Mouse (Mus musculus): ENCODE results near the gene Npas1. TPM values are rescaled to one million over a fixed set of nuclear protein-coding genes. Genes with fewer than 3 reads are reported as not detected.

The Npas1 gene
- total RNA-seq, 1 experiment = 0.22 TPM

GRCm38 (mm10) chr7:16415426-16415825 lies 62.1 kb downstream of the Npas1 start:
- no peak overlapping the region for H3K27ac ChIP-seq (ENCODE audit: insufficient read depth, low read depth, low read length, poor library complexity, severe bottlenecking)
- DNase-seq (ENCODE audit: low read depth, low spot score) = peak; percentile 13

GRCm38 (mm10) chr7:16412930-16413329 lies 64.6 kb downstream of the Npas1 start:
- in situ Hi-C loops (cut with MboI; ENCODE audit: low sequenced_read_pairs in 2 of 2, unreplicated experiment in 2 of 2) = no loop called here
- no peak overlapping the region for H3K27ac ChIP-seq (ENCODE audit: insufficient read depth, low read depth, low read length, poor library complexity, severe bottlenecking)
- H3K4me3 ChIP-seq (ENCODE audit: insufficient read depth in 1 of 2, low read depth in 1 of 2, low read length in 2 of 2, poor library complexity in 1 of 2, severe bottlenecking in 1 of 2) = no peak overlapping the region
- no peak for DNase-seq (ENCODE audit: low read depth, low spot score)
- H3K36me3 ChIP-seq (ENCODE audit: control insufficient read depth, insufficient read depth, low read length, poor library complexity, severe bottlenecking) = peaks cover 14% of the 10 kb centered on the region
- no peak overlapping the region for H3K9ac ChIP-seq (ENCODE audit: insufficient read depth, low read depth, low read length, poor library complexity, severe bottlenecking)
- peaks cover 5 to 15% of the 10 kb centered on the region in 2 experiments; a peak in 2 of 4 replicates for H3K4me1 ChIP-seq (ENCODE audit: control insufficient read depth in 2 of 2, insufficient read depth in 2 of 2, low read length in 2 of 2, poor library complexity in 1 of 2)
- no peaks in the 10 kb centered on the region for H3K9me3 ChIP-seq (ENCODE audit: control insufficient read depth, insufficient read depth, low read depth, low read length)
- no peak for TF ChIP-seq MAFK (IDR thresholded peaks at IDR 0.05; ENCODE audit: insufficient read depth, low read depth, low read length)

More at GRCm38 (mm10) chr7:16415426-16415825, 62.1 kb downstream of the Npas1 start:
- H3K4me1 ChIP-seq (ENCODE audit: control insufficient read depth in 2 of 2, insufficient read depth in 2 of 2, low read length in 2 of 2, poor library complexity in 1 of 2) = peaks cover 5 to 15% of the 10 kb centered on the region in 2 experiments; a peak in 2 of 4 replicates
- peaks cover 29% of the 10 kb centered on the region for H3K36me3 ChIP-seq (ENCODE audit: control insufficient read depth, insufficient read depth, low read length, poor library complexity, severe bottlenecking)
- H3K9me3 ChIP-seq (ENCODE audit: control insufficient read depth, insufficient read depth, low read depth, low read length) = no peaks in the 10 kb centered on the region
- no peak overlapping the region for H3K4me3 ChIP-seq (ENCODE audit: insufficient read depth in 1 of 2, low read depth in 1 of 2, low read length in 2 of 2, poor library complexity in 1 of 2, severe bottlenecking in 1 of 2)
- in situ Hi-C loops (cut with MboI; ENCODE audit: low sequenced_read_pairs in 2 of 2, unreplicated experiment in 2 of 2) = no loop called here
- H3K9ac ChIP-seq (ENCODE audit: insufficient read depth, low read depth, low read length, poor library complexity, severe bottlenecking) = no peak overlapping the region
- TF ChIP-seq MAFK (IDR thresholded peaks at IDR 0.05; ENCODE audit: insufficient read depth, low read depth, low read length) = peak; percentile 56; the same call in 1 of the 2 replicates
- no peak for TF ChIP-seq CHD2 (IDR thresholded peaks at IDR 0.05; ENCODE audit: low read depth, low read length)

GRCm38 (mm10) chr7:16412220-16412896 lies 65.2 kb downstream of the Npas1 start:
- in situ Hi-C loops (cut with MboI; ENCODE audit: low sequenced_read_pairs in 2 of 2, unreplicated experiment in 2 of 2) = no loop called here
- H3K36me3 ChIP-seq (ENCODE audit: control insufficient read depth, insufficient read depth, low read length, poor library complexity, severe bottlenecking) = peaks cover 12% of the 10 kb centered on the region
- no peak overlapping the region for H3K9ac ChIP-seq (ENCODE audit: insufficient read depth, low read depth, low read length, poor library complexity, severe bottlenecking)
- H3K4me3 ChIP-seq (ENCODE audit: insufficient read depth in 1 of 2, low read depth in 1 of 2, low read length in 2 of 2, poor library complexity in 1 of 2, severe bottlenecking in 1 of 2) = no peak overlapping the region
- H3K4me1 ChIP-seq (ENCODE audit: control insufficient read depth in 2 of 2, insufficient read depth in 2 of 2, low read length in 2 of 2, poor library complexity in 1 of 2) = peaks cover 5 to 15% of the 10 kb centered on the region in 2 experiments; a peak in 2 of 4 replicates
- DNase-seq (ENCODE audit: low read depth, low spot score) = no peak
- no peaks in the 10 kb centered on the region for H3K9me3 ChIP-seq (ENCODE audit: control insufficient read depth, insufficient read depth, low read depth, low read length)
- no peak overlapping the region for H3K27ac ChIP-seq (ENCODE audit: insufficient read depth, low read depth, low read length, poor library complexity, severe bottlenecking)
- TF ChIP-seq MAFK (IDR thresholded peaks at IDR 0.05; ENCODE audit: insufficient read depth, low read depth, low read length) (no peak), ZC3H11A (IDR thresholded peaks at IDR 0.05; ENCODE audit: borderline replicate concordance, low read depth, low read length) (no peak), ZNF384 (IDR thresholded peaks at IDR 0.05; ENCODE audit: low read depth, low read length) (no peak), HCFC1 (IDR thresholded peaks at IDR 0.05; ENCODE audit: borderline replicate concordance, insufficient read depth, low read length) (no peak)

GRCm38 (mm10) chr7:16411100-16411499 lies 66.4 kb downstream of the Npas1 start:
- no peaks in the 10 kb centered on the region for H3K9me3 ChIP-seq (ENCODE audit: control insufficient read depth, insufficient read depth, low read depth, low read length)
- H3K27ac ChIP-seq (ENCODE audit: insufficient read depth, low read depth, low read length, poor library complexity, severe bottlenecking) = no peak overlapping the region

GRCm38 (mm10) chr7:16406978-16407377 lies 70.5 kb downstream of the Npas1 start:
- H3K9me3 ChIP-seq (ENCODE audit: control insufficient read depth, insufficient read depth, low read depth, low read length) = no peaks in the 10 kb centered on the region
- peaks cover 7% of the 10 kb centered on the region; the same call in 1 of the 2 replicates for H3K36me3 ChIP-seq (ENCODE audit: control insufficient read depth, insufficient read depth, low read length, poor library complexity, severe bottlenecking)
- no peak overlapping the region for H3K4me3 ChIP-seq (ENCODE audit: insufficient read depth in 1 of 2, low read depth in 1 of 2, low read length in 2 of 2, poor library complexity in 1 of 2, severe bottlenecking in 1 of 2)
- TF ChIP-seq MAFK (IDR thresholded peaks at IDR 0.05; ENCODE audit: insufficient read depth, low read depth, low read length) (no peak), CHD2 (IDR thresholded peaks at IDR 0.05; ENCODE audit: low read depth, low read length) (no peak), ZNF384 (IDR thresholded peaks at IDR 0.05; ENCODE audit: low read depth, low read length) (no peak), HCFC1 (IDR thresholded peaks at IDR 0.05; ENCODE audit: borderline replicate concordance, insufficient read depth, low read length) (no peak), ZC3H11A (IDR thresholded peaks at IDR 0.05; ENCODE audit: borderline replicate concordance, low read depth, low read length) (no peak)
- H3K4me1 ChIP-seq (ENCODE audit: control insufficient read depth in 2 of 2, insufficient read depth in 2 of 2, low read length in 2 of 2, poor library complexity in 1 of 2) = peaks cover 11 to 18% of the 10 kb centered on the region in 2 experiments
- no peak overlapping the region for H3K9ac ChIP-seq (ENCODE audit: insufficient read depth, low read depth, low read length, poor library complexity, severe bottlenecking)
- DNase-seq (ENCODE audit: low read depth, low spot score) = no peak
- in situ Hi-C loops (cut with MboI; ENCODE audit: low sequenced_read_pairs in 2 of 2, unreplicated experiment in 2 of 2) = no loop called here
- H3K27ac ChIP-seq (ENCODE audit: insufficient read depth, low read depth, low read length, poor library complexity, severe bottlenecking) = no peak overlapping the region

More at GRCm38 (mm10) chr7:16411100-16411499, 66.4 kb downstream of the Npas1 start:
- Histone ChIP-seq H3K9ac (ENCODE audit: insufficient read depth, low read depth, low read length, poor library complexity, severe bottlenecking) (no peak overlapping the region), H3K36me3 (ENCODE audit: control insufficient read depth, insufficient read depth, low read length, poor library complexity, severe bottlenecking) (peaks cover 4% of the 10 kb centered on the region; the same call in 1 of the 2 replicates), H3K4me1 (ENCODE audit: control insufficient read depth in 2 of 2, insufficient read depth in 2 of 2, low read length in 2 of 2, poor library complexity in 1 of 2) (peaks cover 5 to 18% of the 10 kb centered on the region in 2 experiments; a peak in 2 of 4 replicates), H3K4me3 (ENCODE audit: insufficient read depth in 1 of 2, low read depth in 1 of 2, low read length in 2 of 2, poor library complexity in 1 of 2, severe bottlenecking in 1 of 2) (no peak overlapping the region)
- in situ Hi-C loops (cut with MboI; ENCODE audit: low sequenced_read_pairs in 2 of 2, unreplicated experiment in 2 of 2) = no loop called here
- TF ChIP-seq ZC3H11A (IDR thresholded peaks at IDR 0.05; ENCODE audit: borderline replicate concordance, low read depth, low read length) (no peak), ZNF384 (IDR thresholded peaks at IDR 0.05; ENCODE audit: low read depth, low read length) (no peak), CHD2 (IDR thresholded peaks at IDR 0.05; ENCODE audit: low read depth, low read length) (no peak)
- no peak for DNase-seq (ENCODE audit: low read depth, low spot score)

Other genes with a start within 250 kb of the Npas1 start
- gene C5ar2, start 233.6 kb downstream of the Npas1 start, total RNA-seq (2012; rRNA removed) = 0.05 and 0.13 TPM in 2 replicates
- not detected in 2 replicates for gene C5ar1, start 218.2 kb downstream of the Npas1 start, total RNA-seq (2012; rRNA removed)
- 2.1 TPM in 2 replicates for gene Inafm1, start 204.1 kb downstream of the Npas1 start, total RNA-seq (2012; rRNA removed)
- gene Ccdc9, start 190.9 kb downstream of the Npas1 start, total RNA-seq (2012; rRNA removed) = 53.9 and 70.3 TPM in 2 replicates
- 21.9 and 34.9 TPM in 2 replicates for gene Bbc3, start 169.3 kb downstream of the Npas1 start, total RNA-seq (2012; rRNA removed)
- 163 and 213 TPM in 2 replicates for gene Sae1, start 89.9 kb downstream of the Npas1 start, total RNA-seq (2012; rRNA removed)
- gene Zc3h4, start 76.8 kb downstream of the Npas1 start, total RNA-seq (2012; rRNA removed) = 43.7 and 43.9 TPM in 2 replicates
- 82.7 and 117 TPM in 2 replicates for gene Tmem160, start 24.9 kb downstream of the Npas1 start, total RNA-seq (2012; rRNA removed)
- gene Arhgap35, start 137.3 kb upstream of the Npas1 start, total RNA-seq (2012; rRNA removed) = 43.0 and 46.6 TPM in 2 replicates
- gene Ceacam15, start 198.0 kb upstream of the Npas1 start, total RNA-seq (2012; rRNA removed) = not detected in 2 replicates
- 0.22 TPM in 1 of 2 replicates, not detected in the other for gene Ceacam9, start 244.2 kb upstream of the Npas1 start, total RNA-seq (2012; rRNA removed)